Mouse (Mus musculus) testis, adult 2 months (tissue): ENCODE results near the gene Gm42421. TPM values are rescaled to one million over a fixed set of nuclear protein-coding genes. Genes with fewer than 3 reads are reported as not detected.
A peak's percentile ranks its signal among the peaks of the same experiment; 100 is the strongest.

Source experiments
- H3K27ac ChIP-seq: fragments of 200-500 bp; 2 replicates; pipeline ENCODE4 v1.5.1; 2012; ENCODE audit warnings: low read depth, low read length; ENCODE audit not compliant: control insufficient read depth, insufficient read depth
- H3K27me3 ChIP-seq: fragments of 200-500 bp; 2 replicates; pipeline ENCODE4 v1.6.1; 2012; ENCODE audit warnings: mild to moderate bottlenecking, low read length, moderate library complexity; ENCODE audit not compliant: control insufficient read depth, insufficient read depth
- H3K36me3 ChIP-seq: fragments of 200-500 bp; 2 replicates; pipeline ENCODE4 v1.6.1; 2012; ENCODE audit warnings: mild to moderate bottlenecking, low read length; ENCODE audit not compliant: control insufficient read depth, insufficient read depth
- H3K4me1 ChIP-seq: fragments of 200-500 bp; 2 replicates; pipeline ENCODE4 v1.6.1; 2012; ENCODE audit warnings: low read length; ENCODE audit not compliant: control insufficient read depth, insufficient read depth
- H3K4me3 ChIP-seq: fragments of 200-500 bp; 2 replicates; pipeline ENCODE4 v1.5.1; 2012; ENCODE audit warnings: low read depth, mild to moderate bottlenecking, low read length, moderate library complexity, mixed read lengths; ENCODE audit not compliant: control insufficient read depth
- CTCF ChIP-seq: fragments of 200-500 bp; IDR thresholded peaks from 2 replicates; pipeline ENCODE4 v1.5.1; 2012; ENCODE audit warnings: low read depth, mild to moderate bottlenecking, inconsistent platforms, low read length, moderate library complexity; ENCODE audit not compliant: control insufficient read depth, insufficient read depth, insufficient replicate concordance
- POLR2A ChIP-seq: fragments of 200-500 bp; IDR thresholded peaks from 2 replicates; pipeline ENCODE4 v1.6.1; 2012; ENCODE audit warnings: low read depth, mild to moderate bottlenecking, inconsistent platforms, low read length, moderate library complexity; ENCODE audit not compliant: control insufficient read depth
- polyA plus RNA-seq: library from polyadenylated mRNA; depleted of rRNA; stranded (reverse); fragments of >200 nt; gene quantifications from 2 replicates; pipeline ENCODE4 v1.2.3, GENCODE M21; 2012

Gm42421 gene
- polyA plus RNA-seq, 1 experiment = 0.32 TPM

GRCm38 (mm10) chr5:143961176-143961575 lies 33.2 kb downstream of the Gm42421 start:
- H3K36me3 ChIP-seq = peaks cover 2% of the 10 kb centered on the region
- H3K4me3 ChIP-seq = no peak overlapping the region
- TF ChIP-seq CTCF = no peak
- TF ChIP-seq POLR2A = no peak
- H3K27ac ChIP-seq = no peak overlapping the region
- no peaks in the 10 kb centered on the region for H3K27me3 ChIP-seq
- no peaks in the 10 kb centered on the region for H3K4me1 ChIP-seq

- Histone ChIP-seq H3K4me1 (no peaks in the 10 kb centered on the region), H3K27me3 (no peaks in the 10 kb centered on the region), H3K4me3 (no peak overlapping the region), H3K36me3 (no peaks in the 10 kb centered on the region; the same call in 1 of the 2 replicates), H3K27ac (no peak overlapping the region)
- no peak for TF ChIP-seq POLR2A
- TF ChIP-seq CTCF = no peak
Measured at GRCm38 (mm10) chr5:143965586-143966345, 37.8 kb downstream of the Gm42421 start.

GRCm38 (mm10) chr5:143966671-143967070 lies 38.7 kb downstream of the Gm42421 start:
- TF ChIP-seq CTCF = no peak
- no peak for TF ChIP-seq POLR2A
- Histone ChIP-seq H3K4me1 (no peaks in the 10 kb centered on the region), H3K4me3 (no peak overlapping the region), H3K27me3 (no peaks in the 10 kb centered on the region), H3K27ac (no peak overlapping the region), H3K36me3 (no peaks in the 10 kb centered on the region; the same call in 1 of the 2 replicates)

- H3K36me3 ChIP-seq = no peaks in the 10 kb centered on the region
- H3K27ac ChIP-seq = no peak overlapping the region
- H3K27me3 ChIP-seq = no peaks in the 10 kb centered on the region
- TF ChIP-seq POLR2A (no peak), CTCF (no peak)
- H3K4me1 ChIP-seq = no peaks in the 10 kb centered on the region
- H3K4me3 ChIP-seq = no peak overlapping the region
Measured at GRCm38 (mm10) chr5:143972628-143973027, 44.7 kb downstream of the Gm42421 start.

GRCm38 (mm10) chr5:143974931-143975630 lies 47.1 kb downstream of the Gm42421 start:
- TF ChIP-seq POLR2A = no peak
- peak; percentile 92 for TF ChIP-seq CTCF
- no peak overlapping the region for H3K27ac ChIP-seq
- no peaks in the 10 kb centered on the region for H3K4me1 ChIP-seq
- no peaks in the 10 kb centered on the region for H3K36me3 ChIP-seq
- no peak overlapping the region for H3K4me3 ChIP-seq
- no peaks in the 10 kb centered on the region for H3K27me3 ChIP-seq

GRCm38 (mm10) chr5:143975631-143975933 lies 47.6 kb downstream of the Gm42421 start:
- no peak overlapping the region for H3K4me3 ChIP-seq
- no peaks in the 10 kb centered on the region for H3K36me3 ChIP-seq
- H3K27me3 ChIP-seq = no peaks in the 10 kb centered on the region
- TF ChIP-seq CTCF (no peak), POLR2A (no peak)
- no peak overlapping the region for H3K27ac ChIP-seq
- no peaks in the 10 kb centered on the region for H3K4me1 ChIP-seq

- no peak overlapping the region for H3K27ac ChIP-seq
Measured at GRCm38 (mm10) chr5:143976232-143976631, 48.3 kb downstream of the Gm42421 start.

GRCm38 (mm10) chr5:143976726-143977431 lies 48.9 kb downstream of the Gm42421 start:
- Histone ChIP-seq H3K36me3 (no peaks in the 10 kb centered on the region), H3K4me3 (no peak overlapping the region), H3K27ac (no peak overlapping the region), H3K27me3 (no peaks in the 10 kb centered on the region), H3K4me1 (no peaks in the 10 kb centered on the region; the same call in 1 of the 2 replicates)
- no peak for TF ChIP-seq POLR2A
- TF ChIP-seq CTCF = no peak

More at GRCm38 (mm10) chr5:143976232-143976631, 48.3 kb downstream of the Gm42421 start:
- H3K4me1 ChIP-seq = no peaks in the 10 kb centered on the region
- H3K36me3 ChIP-seq = no peaks in the 10 kb centered on the region
- H3K27me3 ChIP-seq = no peaks in the 10 kb centered on the region
- no peak overlapping the region for H3K4me3 ChIP-seq
- TF ChIP-seq POLR2A = no peak
- no peak for TF ChIP-seq CTCF
